Mouse (Mus musculus): ENCODE data around the gene Lrrc10. TPM values are rescaled to one million over a fixed set of nuclear protein-coding genes. Genes with fewer than 3 reads are reported as not detected.
A peak's percentile ranks its signal among the peaks of the same experiment; 100 is the strongest.
"Not testable (repeated sequence)": the region's sequence is repeated elsewhere in the genome, so short reads cannot be mapped to it uniquely, and the experiment has no call there.

Lrrc10 gene
- polyA plus RNA-seq, 1 experiment from 2014 or later = 60.4 TPM

- ATAC-seq (replicated peaks; ENCODE audit: insufficient number of reproducible peaks, insufficient read depth, low FRiP score, low read depth) = peak; percentile 40; the same call in 1 of the 2 replicates
- H3K9ac ChIP-seq = no peak overlapping the region
- no peaks in the 10 kb centered on the region for H3K36me3 ChIP-seq
- 41% methylated on average over 5 of the region's 5 CpGs for WGBS
- H3K27me3 ChIP-seq = no peaks in the 10 kb centered on the region
- H3K4me2 ChIP-seq = no peak overlapping the region
- peak overlapping the region; percentile 27 for H3K27ac ChIP-seq
- H3K4me3 ChIP-seq = no peak overlapping the region
- no peaks in the 10 kb centered on the region for H3K9me3 ChIP-seq (replicated peaks)
- peaks cover 30% of the 10 kb centered on the region for H3K4me1 ChIP-seq (replicated peaks)
Measured at GRCm38 (mm10) chr10:117014565-117014964, 30.6 kb upstream of the Lrrc10 start.

- Histone ChIP-seq H3K27me3 (0 out of 2 replicates have a peak, but pooled peaks cover 3% of the 10 kb centered on the region), H3K4me2 (no peak overlapping the region), H3K9me3 (replicated peaks) (no peaks in the 10 kb centered on the region), H3K9ac (no peak overlapping the region), H3K36me3 (no peaks in the 10 kb centered on the region), H3K4me3 (no peak overlapping the region), H3K27ac (no peak overlapping the region; the same call in 1 of the 2 replicates), H3K4me1 (replicated peaks) (peaks cover 38% of the 10 kb centered on the region)
- ATAC-seq (replicated peaks; ENCODE audit: insufficient number of reproducible peaks, insufficient read depth, low FRiP score, low read depth) = no peak
- 65% methylated on average over 7 of the region's 7 CpGs for WGBS
Measured at GRCm38 (mm10) chr10:117018281-117018840, 26.8 kb upstream of the Lrrc10 start.

DNA sequence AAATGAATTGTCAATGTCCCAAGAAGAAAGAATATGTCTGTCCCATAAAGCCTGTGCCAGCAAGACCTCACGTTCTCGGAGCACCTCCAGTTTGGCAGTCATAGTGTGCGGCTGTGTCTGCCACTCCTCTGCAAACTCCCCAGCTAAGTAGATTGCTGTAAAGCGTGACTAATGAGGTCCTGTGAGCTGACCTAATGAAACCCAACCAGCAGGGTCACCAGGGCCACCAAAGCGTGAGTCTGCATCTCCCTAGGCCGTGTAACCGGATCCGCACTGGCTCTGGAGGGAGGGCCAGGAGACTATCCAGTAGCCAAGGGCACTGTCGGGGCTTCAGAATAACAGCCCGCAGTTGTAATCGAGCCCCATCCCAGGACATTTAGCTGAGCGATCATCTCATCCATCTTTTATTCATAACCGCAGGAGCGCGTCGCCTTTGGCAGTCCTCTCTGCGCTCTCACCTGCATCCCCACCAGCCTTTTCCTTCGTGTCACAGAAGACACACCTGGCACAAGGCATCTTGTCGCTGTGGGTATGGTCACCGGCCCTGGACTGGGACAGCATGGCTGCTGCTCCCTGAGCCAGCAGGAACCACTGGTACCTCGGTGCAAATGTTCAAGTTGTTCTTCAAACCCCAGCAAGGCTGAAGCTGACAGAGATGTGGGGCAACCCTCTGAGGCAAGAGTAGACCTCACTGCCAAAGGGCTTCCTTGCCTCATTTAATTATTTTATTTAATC lies 24.0 kb upstream of the Lrrc10 start:
- Histone ChIP-seq H3K4me2 (no peak overlapping the region), H3K9ac (no peak overlapping the region), H3K27me3 (0 out of 2 replicates have a peak, but pooled peaks cover 3% of the 10 kb centered on the region), H3K9me3 (replicated peaks) (no peaks in the 10 kb centered on the region), H3K27ac (no peak overlapping the region), H3K36me3 (no peaks in the 10 kb centered on the region), H3K4me1 (replicated peaks) (peaks cover 37% of the 10 kb centered on the region), H3K4me3 (no peak overlapping the region)
- ATAC-seq (replicated peaks; ENCODE audit: insufficient number of reproducible peaks, insufficient read depth, low FRiP score, low read depth) = no peak
- WGBS = 39% methylated on average over 21 of the region's 21 CpGs

DNA sequence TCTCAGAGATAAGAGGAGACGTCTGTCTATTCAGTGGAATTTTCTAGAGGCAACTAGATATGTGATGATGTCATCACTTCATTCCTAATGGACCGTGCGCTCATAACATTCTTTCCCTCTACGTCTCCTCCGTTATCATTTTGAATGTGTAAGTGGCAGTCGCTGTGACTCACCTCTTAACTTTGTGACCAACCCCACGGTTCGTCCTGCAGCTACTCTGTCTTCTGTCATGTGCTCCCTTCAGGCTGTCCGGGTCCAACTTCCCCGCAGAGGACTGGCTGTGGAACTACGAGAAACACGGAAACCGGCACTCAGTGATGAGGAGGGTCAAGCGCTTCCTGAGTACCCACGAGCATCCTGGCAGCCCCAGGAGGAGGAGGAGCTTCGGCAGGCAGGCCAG lies 21.4 kb upstream of the Lrrc10 start:
- H3K27me3 ChIP-seq = 0 out of 2 replicates have a peak, but pooled peaks cover 3% of the 10 kb centered on the region
- H3K36me3 ChIP-seq = no peaks in the 10 kb centered on the region
- peak overlapping the region; percentile 82 for H3K4me2 ChIP-seq
- H3K9me3 ChIP-seq (replicated peaks) = no peaks in the 10 kb centered on the region
- WGBS = 6% methylated on average over 16 of the region's 16 CpGs
- H3K9ac ChIP-seq = peak overlapping the region; percentile 57
- peak; percentile 69 for ATAC-seq (replicated peaks; ENCODE audit: insufficient number of reproducible peaks, insufficient read depth, low FRiP score, low read depth)
- peak overlapping the region; percentile 73 for H3K27ac ChIP-seq
- H3K4me3 ChIP-seq = peak overlapping the region; percentile 47
- peaks cover 27% of the 10 kb centered on the region for H3K4me1 ChIP-seq (replicated peaks)

DNA sequence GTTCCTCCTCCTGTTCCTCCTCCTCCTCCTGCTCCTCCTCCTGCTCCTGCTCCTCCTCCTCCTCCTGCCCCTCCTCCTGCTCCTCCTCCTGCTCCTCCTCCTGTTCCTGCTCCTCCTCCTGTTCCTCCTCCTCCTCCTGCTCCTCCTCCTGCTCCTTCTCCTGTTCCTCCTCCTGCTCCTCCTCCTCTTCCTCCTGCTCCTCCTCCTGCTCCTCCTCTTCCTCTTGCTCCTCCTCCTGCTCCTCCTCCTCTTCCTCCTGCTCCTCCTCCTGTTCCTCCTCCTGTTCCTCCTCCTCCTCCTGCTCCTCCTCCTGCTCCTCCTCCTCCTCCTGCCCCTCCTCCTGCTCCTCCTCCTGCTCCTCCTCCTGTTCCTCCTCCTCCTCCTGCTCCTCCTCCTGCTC lies 19.4 kb upstream of the Lrrc10 start:
- not testable (repeated sequence) for H3K9ac ChIP-seq, H3K27ac ChIP-seq, H3K4me2 ChIP-seq

DNA sequence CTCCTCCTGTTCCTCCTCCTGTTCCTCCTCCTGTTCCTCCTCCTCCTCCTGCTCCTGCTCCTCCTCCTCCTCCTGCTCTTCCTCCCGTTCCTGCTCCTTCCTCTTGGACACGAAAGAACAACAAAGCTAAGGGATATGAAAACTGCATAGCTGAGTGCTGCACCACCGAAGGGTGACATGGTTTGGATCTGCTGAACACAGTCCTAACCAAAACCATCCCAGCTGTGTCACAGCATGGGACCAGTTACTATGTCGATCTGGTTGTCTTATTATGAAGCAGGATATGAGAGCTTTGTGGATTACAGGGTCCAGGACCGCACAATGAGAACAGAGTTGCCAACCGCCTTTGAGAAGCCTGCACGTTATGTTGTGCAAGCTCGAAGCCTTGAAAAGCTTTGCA lies 19.0 kb upstream of the Lrrc10 start:
- Histone ChIP-seq H3K36me3 (no peaks in the 10 kb centered on the region), H3K9me3 (replicated peaks) (no peaks in the 10 kb centered on the region), H3K9ac (no peak overlapping the region), H3K4me3 (no peak overlapping the region), H3K27ac (no peak overlapping the region), H3K4me1 (replicated peaks) (peaks cover 23% of the 10 kb centered on the region), H3K27me3 (0 out of 2 replicates have a peak, but pooled peaks cover 3% of the 10 kb centered on the region), H3K4me2 (no peak overlapping the region)
- 78% methylated on average over 8 of the region's 8 CpGs for WGBS
- no peak for ATAC-seq (replicated peaks; ENCODE audit: insufficient number of reproducible peaks, insufficient read depth, low FRiP score, low read depth)

More for the DNA sequence above, 19.4 kb upstream of the Lrrc10 start:
- H3K4me1 ChIP-seq (replicated peaks) = peaks cover 26% of the 10 kb centered on the region
- H3K27me3 ChIP-seq; ATAC-seq (replicated peaks; ENCODE audit: insufficient number of reproducible peaks, insufficient read depth, low FRiP score, low read depth); H3K4me3 ChIP-seq; H3K36me3 ChIP-seq; H3K9me3 ChIP-seq (replicated peaks): not testable (repeated sequence)

GRCm38 (mm10) chr10:117031160-117031559 lies 14.0 kb upstream of the Lrrc10 start:
- Histone ChIP-seq H3K4me2 (no peak overlapping the region), H3K27ac (no peak overlapping the region), H3K9me3 (replicated peaks) (no peaks in the 10 kb centered on the region), H3K4me3 (no peak overlapping the region), H3K9ac (no peak overlapping the region), H3K27me3 (no peaks in the 10 kb centered on the region), H3K4me1 (replicated peaks) (peaks cover 2% of the 10 kb centered on the region; the same call in 1 of the 2 replicates), H3K36me3 (no peaks in the 10 kb centered on the region)
- ATAC-seq (replicated peaks; ENCODE audit: insufficient number of reproducible peaks, insufficient read depth, low FRiP score, low read depth) = no peak
- 93% methylated on average over 3 of the region's 3 CpGs for WGBS

- Histone ChIP-seq H3K4me1 (replicated peaks) (peaks cover 2% of the 10 kb centered on the region; the same call in 1 of the 2 replicates), H3K36me3 (no peaks in the 10 kb centered on the region), H3K9me3 (replicated peaks) (no peaks in the 10 kb centered on the region), H3K9ac (no peak overlapping the region), H3K27me3 (no peaks in the 10 kb centered on the region), H3K4me3 (no peak overlapping the region), H3K27ac (no peak overlapping the region), H3K4me2 (0 out of 2 replicates have a peak overlapping the region, but pooled peaks have one; percentile 36)
- 0 out of 2 replicates have a peak, but pooled peaks have one; percentile 45 for ATAC-seq (replicated peaks; ENCODE audit: insufficient number of reproducible peaks, insufficient read depth, low FRiP score, low read depth)
- 18% methylated on average over 8 of the region's 8 CpGs for WGBS
Measured at GRCm38 (mm10) chr10:117033785-117034184, 11.4 kb upstream of the Lrrc10 start.

GRCm38 (mm10) chr10:117040355-117040754 lies 4.8 kb upstream of the Lrrc10 start:
- no peaks in the 10 kb centered on the region for H3K27me3 ChIP-seq
- H3K27ac ChIP-seq = no peak overlapping the region
- H3K9me3 ChIP-seq (replicated peaks) = no peaks in the 10 kb centered on the region
- no peak overlapping the region for H3K4me3 ChIP-seq
- H3K4me2 ChIP-seq = no peak overlapping the region
- ATAC-seq (replicated peaks; ENCODE audit: insufficient number of reproducible peaks, insufficient read depth, low FRiP score, low read depth) = no peak
- H3K9ac ChIP-seq = no peak overlapping the region
- peaks cover 27% of the 10 kb centered on the region for H3K4me1 ChIP-seq (replicated peaks)
- 67% methylated on average over 6 of the region's 6 CpGs for WGBS
- H3K36me3 ChIP-seq = no peaks in the 10 kb centered on the region

DNA sequence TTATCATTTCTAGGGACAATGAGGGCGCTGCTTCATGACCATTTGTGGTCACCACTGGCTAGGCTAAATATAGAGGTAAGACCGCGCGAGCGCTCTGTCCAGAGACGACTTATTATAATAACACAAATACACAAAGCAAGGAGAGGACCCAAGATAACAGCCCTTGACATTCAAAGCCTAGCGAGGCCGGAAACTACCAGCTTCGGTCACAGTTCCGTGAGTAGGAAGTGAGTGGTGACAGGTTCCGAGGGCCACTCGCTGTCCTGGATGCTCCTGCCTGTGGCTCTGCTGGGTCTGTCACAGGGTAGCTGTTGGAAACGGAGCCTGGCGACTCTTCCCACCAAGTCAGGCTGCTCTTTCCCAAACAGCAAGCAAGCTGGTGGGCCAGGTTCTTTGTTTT lies 2.8 kb upstream of the Lrrc10 start:
- Histone ChIP-seq H3K9ac (no peak overlapping the region), H3K4me3 (peak overlapping the region; percentile 20)
- WGBS = 23% methylated on average over 14 of the region's 14 CpGs

DNA sequence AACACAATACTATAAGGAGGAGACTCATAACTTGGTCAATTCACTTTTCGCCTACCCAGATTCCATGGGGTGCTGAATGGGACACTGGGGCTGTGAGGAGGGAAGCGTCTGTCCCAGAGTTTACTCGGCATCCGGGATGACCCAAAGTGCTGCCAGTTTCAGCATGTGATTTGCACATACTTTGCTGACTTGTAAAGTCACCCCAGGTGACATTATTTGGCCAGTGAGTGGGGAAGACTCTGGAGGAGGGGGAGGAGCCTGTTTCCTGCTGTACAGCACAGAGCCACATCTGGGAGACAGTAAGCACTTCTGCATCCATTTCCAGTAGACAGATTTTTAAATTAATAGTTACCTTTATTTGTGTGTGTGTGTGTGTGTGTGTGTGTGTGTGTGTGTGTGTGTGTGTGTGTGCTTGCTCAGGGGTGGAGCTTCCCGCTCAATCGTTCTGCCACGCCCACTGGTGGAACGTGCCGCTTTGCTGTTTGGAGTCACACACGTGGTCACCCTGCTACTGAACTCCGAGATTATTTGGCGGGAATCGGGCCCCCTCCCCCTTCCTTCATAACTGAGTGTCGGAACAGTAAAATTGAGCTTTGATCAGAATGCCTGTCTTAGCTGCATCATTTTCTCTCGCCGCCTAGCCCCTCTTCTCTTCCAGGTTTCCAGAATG lies 1.5 kb upstream of the Lrrc10 start:
- not testable (repeated sequence) for H3K36me3 ChIP-seq; H3K9me3 ChIP-seq (replicated peaks); H3K27me3 ChIP-seq; H3K9ac ChIP-seq; H3K4me3 ChIP-seq; ATAC-seq (replicated peaks; ENCODE audit: insufficient number of reproducible peaks, insufficient read depth, low FRiP score, low read depth)
- peak overlapping the region; percentile 67 for H3K4me2 ChIP-seq
- WGBS = 22% methylated on average over 16 of the region's 16 CpGs
- H3K4me1 ChIP-seq (replicated peaks) = peaks cover 34% of the 10 kb centered on the region
- H3K27ac ChIP-seq = peak overlapping the region; percentile 45

More for the DNA sequence above, 2.8 kb upstream of the Lrrc10 start:
- H3K4me2 ChIP-seq = peak overlapping the region; percentile 55
- H3K36me3 ChIP-seq = no peaks in the 10 kb centered on the region
- peaks cover 30% of the 10 kb centered on the region for H3K4me1 ChIP-seq (replicated peaks)
- no peaks in the 10 kb centered on the region for H3K9me3 ChIP-seq (replicated peaks)
- peak; percentile 79 for ATAC-seq (replicated peaks; ENCODE audit: insufficient number of reproducible peaks, insufficient read depth, low FRiP score, low read depth)
- H3K27me3 ChIP-seq = no peaks in the 10 kb centered on the region
- H3K27ac ChIP-seq = peak overlapping the region; percentile 90

Data from heart, embryonic 15.5 days (tissue).